Mouse (Mus musculus) bone marrow, adult 2 months (tissue): Measurements from ENCODE around the gene Cr2.

Experiments
- CTCF ChIP-seq: fragments of 200-500 bp; IDR thresholded peaks from 2 replicates; pipeline ENCODE4 v1.5.1; 2011; ENCODE audit warnings: low read length, control low read depth; ENCODE audit not compliant: control insufficient read depth, insufficient read depth
- POLR2A ChIP-seq: fragments of 200-500 bp; IDR thresholded peaks from 2 replicates; pipeline ENCODE4 v1.6.1; 2011; ENCODE audit warnings: low read depth, mild to moderate bottlenecking, control low read depth, low read length, borderline replicate concordance; ENCODE audit not compliant: control insufficient read depth

GRCm38 (mm10) chr1:195130953-195131674 lies 45.4 kb downstream of the Cr2 start, which contains the start of gene Cr1l:
- peak; percentile 67; the same call in 1 of the 2 replicates for TF ChIP-seq CTCF
- peak; percentile 89; the same call in 1 of the 2 replicates for TF ChIP-seq POLR2A
